Comparison of ENCODE assay signal across 19 mouse cellular contexts in the genomic region with DNA sequence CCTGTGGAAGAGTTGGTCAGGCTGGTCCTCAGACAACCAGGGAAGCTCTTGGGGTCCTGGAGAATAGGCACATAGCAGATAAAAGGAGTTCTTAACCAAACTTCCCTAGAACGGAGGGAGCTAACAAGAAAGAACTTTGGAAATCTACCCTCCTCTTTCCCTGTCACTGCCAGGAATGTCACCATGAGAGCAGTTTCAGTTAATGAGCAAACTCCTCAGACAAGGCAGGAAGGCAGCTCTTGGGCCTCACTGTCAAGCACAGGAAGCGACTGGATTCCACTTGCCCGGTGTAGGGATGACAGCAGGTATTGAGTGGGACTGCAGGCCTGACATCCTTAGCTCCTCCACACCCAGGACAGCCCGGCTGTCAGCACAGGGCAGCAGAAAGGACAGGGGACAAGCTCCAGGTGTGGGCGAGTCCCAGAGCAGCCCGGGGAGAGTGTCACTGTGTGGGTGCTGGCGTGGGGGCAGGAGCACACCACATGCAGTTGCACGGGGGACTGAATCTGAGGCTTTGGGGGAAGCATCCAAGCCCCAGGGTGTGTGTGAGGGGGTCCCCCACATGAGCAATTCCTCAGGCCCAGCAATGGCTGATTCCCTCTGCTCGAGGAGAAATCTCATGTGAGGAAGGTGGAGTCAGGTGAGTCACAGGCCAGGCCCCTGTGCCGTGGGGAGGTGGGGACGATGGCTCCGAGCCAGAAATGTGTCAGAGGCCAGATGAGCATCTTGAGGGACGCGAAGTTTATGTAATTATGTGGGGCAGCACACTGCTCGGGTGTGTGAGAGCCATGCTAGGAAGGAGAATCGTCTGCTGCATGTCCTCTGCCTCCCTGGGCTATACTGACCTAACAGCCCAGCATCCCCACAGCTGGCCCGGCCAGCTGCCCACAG. TPM values are rescaled to one million over a fixed set of nuclear protein-coding genes. Genes with fewer than 3 reads are reported as not detected.
A peak's percentile ranks its signal among the peaks of the same experiment; 100 is the strongest.
DNase-seq lines count a peak whose midpoint lies in the region; ATAC-seq and TF ChIP-seq lines count a peak whose summit lies in the region.
"Had no signal": no experiment of that assay in that cellular context is flagged by ENCODE, and none has a peak within 500 bp of the region (broad histone marks: within the 10 kb centered on the region; RNA-seq: fewer than 3 reads in every experiment).

No protein-coding gene starts in this region.

- no peaks in the 10 kb centered on the region for H3K36me3 ChIP-seq in embryonic facial prominence, embryonic 14.5 days (ENCODE audit: control insufficient read depth, insufficient read depth, low read length)
- no peaks in the 10 kb centered on the region for H3K36me3 ChIP-seq in liver, embryonic 13.5 days
- H3K36me3 ChIP-seq in stomach, embryonic 16.5 days (ENCODE audit: control insufficient read depth, insufficient read depth, low read length), result no peaks in the 10 kb centered on the region
- no peaks in the 10 kb centered on the region for H3K36me3 ChIP-seq in forebrain, embryonic 16.5 days (ENCODE audit: control insufficient read depth, insufficient read depth)
- H3K36me3 ChIP-seq: heart, embryonic 13.5 days; hindbrain, embryonic 12.5 days; limb, embryonic 12.5 days; neural tube, embryonic 13.5 days had no signal

- H3K4me3 ChIP-seq in lung, adult 2 months (replicated peaks; ENCODE audit: extremely low read depth, low read depth, low read length), result no peak overlapping the region
- no peak overlapping the region for H3K4me3 ChIP-seq in embryonic facial prominence, embryonic 14.5 days (ENCODE audit: low read depth, low read length)
- H3K4me3 ChIP-seq in liver, embryonic 13.5 days (replicated peaks), result no peak overlapping the region
- H3K4me3 ChIP-seq in stomach, embryonic 16.5 days (replicated peaks; ENCODE audit: low read length), result no peak overlapping the region
- no peak overlapping the region for H3K4me3 ChIP-seq in forebrain, embryonic 16.5 days (replicated peaks; ENCODE audit: low read length)
- H3K4me3 ChIP-seq in layer of hippocampus, adult 2 months, result no peak overlapping the region
- H3K4me3 ChIP-seq: heart, embryonic 13.5 days; hindbrain, embryonic 12.5 days; limb, embryonic 12.5 days; neural tube, embryonic 13.5 days had no signal

- H3K9ac ChIP-seq in embryonic facial prominence, embryonic 14.5 days (ENCODE audit: low read depth, low read length), result no peak overlapping the region
- H3K9ac ChIP-seq in liver, embryonic 13.5 days, result peak overlapping the region; percentile 3; the same call in 1 of the 2 replicates
- H3K9ac ChIP-seq in stomach, embryonic 16.5 days (ENCODE audit: low read length), result no peak overlapping the region
- H3K9ac ChIP-seq in forebrain, embryonic 16.5 days (replicated peaks; ENCODE audit: low read depth, low read length), result no peak overlapping the region
- H3K9ac ChIP-seq: heart, embryonic 13.5 days; hindbrain, embryonic 12.5 days; limb, embryonic 12.5 days; neural tube, embryonic 13.5 days had no signal

- H3K27ac ChIP-seq in embryonic facial prominence, embryonic 14.5 days (replicated peaks; ENCODE audit: low read depth, low read length), result no peak overlapping the region
- no peak overlapping the region for H3K27ac ChIP-seq in liver, embryonic 13.5 days
- H3K27ac ChIP-seq in stomach, embryonic 16.5 days (ENCODE audit: low read length), result 0 out of 2 replicates have a peak overlapping the region, but pooled peaks have one; percentile 0
- H3K27ac ChIP-seq in forebrain, embryonic 16.5 days (ENCODE audit: low read length), result no peak overlapping the region
- H3K27ac ChIP-seq in layer of hippocampus, adult 2 months, result no peak overlapping the region
- H3K27ac ChIP-seq: heart, embryonic 13.5 days; hindbrain, embryonic 12.5 days; limb, embryonic 12.5 days; neural tube, embryonic 13.5 days had no signal

- no peak for TF ChIP-seq CTCF in lung, adult 2 months (IDR thresholded peaks at IDR 0.05; ENCODE audit: insufficient read depth, low read length)
- no peak for TF ChIP-seq CTCF in layer of hippocampus, adult 2 months (conservative IDR thresholded peaks at IDR 0.05)

- DNase-seq in lung, adult 18-20 months, result peak; percentile 72 to 78
- DNase-seq in lung, adult 2 months, result no peak
- DNase-seq in embryonic facial prominence, embryonic 14.5 days (ENCODE audit: low spot score), result no peak
- DNase-seq in liver, embryonic 13.5 days, result no peak
- no peak for DNase-seq in layer of hippocampus, adult 2 months (ENCODE audit: low spot score in 2 of 2)
- DNase-seq: cerebellum, adult 9-11 months; gastrocnemius, postnatal 25 days; midbrain, embryonic 14.5 days; retina, postnatal 1 day; thymus, adult 2 months had no signal

- peaks cover under 1% of the 10 kb centered on the region; the same call in 1 of the 2 replicates for H3K4me1 ChIP-seq in lung, adult 2 months (ENCODE audit: control insufficient read depth, insufficient read depth, low read length)
- peaks cover 6% of the 10 kb centered on the region for H3K4me1 ChIP-seq in embryonic facial prominence, embryonic 14.5 days (ENCODE audit: control insufficient read depth, insufficient read depth, low read length)
- H3K4me1 ChIP-seq in liver, embryonic 13.5 days (replicated peaks), result peaks cover 42% of the 10 kb centered on the region
- peaks cover 11% of the 10 kb centered on the region; the same call in 1 of the 2 replicates for H3K4me1 ChIP-seq in stomach, embryonic 16.5 days (ENCODE audit: control insufficient read depth, insufficient read depth, low read length)
- no peaks in the 10 kb centered on the region for H3K4me1 ChIP-seq in forebrain, embryonic 16.5 days (replicated peaks; ENCODE audit: control insufficient read depth, insufficient read depth, low read length)
- H3K4me1 ChIP-seq: hindbrain, embryonic 12.5 days had no signal

- no peak for TF ChIP-seq POLR2A in lung, adult 2 months (IDR thresholded peaks at IDR 0.05; ENCODE audit: borderline replicate concordance, extremely low read depth, low read depth, low read length)

- WGBS in lung, adult 2 months, result 36% methylated on average over 17 of the region's 17 CpGs
- 47% methylated on average over 17 of the region's 17 CpGs for WGBS in embryonic facial prominence, embryonic 14.5 days
- WGBS in liver, embryonic 13.5 days (ENCODE audit: insufficient replicate concordance), result 54% methylated on average over 17 of the region's 17 CpGs
- 42% methylated on average over 17 of the region's 17 CpGs for WGBS in stomach, embryonic 16.5 days
- 61% methylated on average over 17 of the region's 17 CpGs for WGBS in forebrain, embryonic 16.5 days

- H3K4me2 ChIP-seq in embryonic facial prominence, embryonic 14.5 days (ENCODE audit: low read depth, low read length), result no peak overlapping the region
- H3K4me2 ChIP-seq in liver, embryonic 13.5 days, result no peak overlapping the region
- H3K4me2 ChIP-seq in stomach, embryonic 16.5 days (ENCODE audit: low read depth, low read length), result no peak overlapping the region
- no peak overlapping the region for H3K4me2 ChIP-seq in forebrain, embryonic 16.5 days (ENCODE audit: low read length)
- H3K4me2 ChIP-seq: heart, embryonic 13.5 days; hindbrain, embryonic 12.5 days; limb, embryonic 12.5 days; neural tube, embryonic 13.5 days had no signal

- ATAC-seq in embryonic facial prominence, embryonic 14.5 days (ENCODE audit: low read depth), result peak; percentile 30
- ATAC-seq in liver, embryonic 13.5 days (ENCODE audit: low read depth), result peak; percentile 35; the same call in 1 of the 2 replicates
- peak; percentile 74 for ATAC-seq in stomach, embryonic 16.5 days (ENCODE audit: insufficient read depth, low FRiP score)
- ATAC-seq in forebrain, embryonic 16.5 days, result no peak
- ATAC-seq: forebrain, embryonic 14.5 days; Patski had no signal

- H3K9me3 ChIP-seq in embryonic facial prominence, embryonic 14.5 days (ENCODE audit: control insufficient read depth, low read length), result peaks cover 4% of the 10 kb centered on the region; the same call in 1 of the 2 replicates
- H3K9me3 ChIP-seq in liver, embryonic 13.5 days (replicated peaks), result no peaks in the 10 kb centered on the region
- no peaks in the 10 kb centered on the region for H3K9me3 ChIP-seq in stomach, embryonic 16.5 days (replicated peaks; ENCODE audit: control insufficient read depth, low read length)
- no peaks in the 10 kb centered on the region for H3K9me3 ChIP-seq in forebrain, embryonic 16.5 days (ENCODE audit: control insufficient read depth, low read length)
- H3K9me3 ChIP-seq: heart, embryonic 13.5 days; hindbrain, embryonic 12.5 days; neural tube, embryonic 13.5 days had no signal

- peaks cover 4% of the 10 kb centered on the region; the same call in 1 of the 2 replicates for H3K27me3 ChIP-seq in embryonic facial prominence, embryonic 14.5 days (replicated peaks; ENCODE audit: control insufficient read depth, insufficient read depth, low read length)
- H3K27me3 ChIP-seq in liver, embryonic 13.5 days, result no peaks in the 10 kb centered on the region
- H3K27me3 ChIP-seq in stomach, embryonic 16.5 days (ENCODE audit: control insufficient read depth, insufficient read depth, low read length), result no peaks in the 10 kb centered on the region
- H3K27me3 ChIP-seq in forebrain, embryonic 16.5 days (replicated peaks; ENCODE audit: control insufficient read depth, insufficient read depth, low read length), result no peaks in the 10 kb centered on the region
- H3K27me3 ChIP-seq: CH12.LX, Patski had no signal

RNA-seq across cellular contexts. Expression of a gene that starts 9.8 kb away (rescaled TPM):
- 148 and 282 TPM in 2 replicates for polyA plus RNA-seq in lung, adult 2 months (2012; rRNA removed)
- polyA plus RNA-seq in embryonic facial prominence, embryonic 14.5 days (2014; fragmentation: Nextera tagmentation; extraction: Ambion mirVana), result 8.7 and 10.9 TPM in 2 replicates
- polyA plus RNA-seq in liver, embryonic 13.5 days (2015; fragmentation: Nextera tagmentation; extraction: Ambion mirVana), result 4.3 and 5.3 TPM in 2 replicates
- 2.6 and 2.8 TPM in 2 replicates for polyA plus RNA-seq in stomach, embryonic 16.5 days (2015; fragmentation: Nextera tagmentation; extraction: Ambion mirVana)
- polyA plus RNA-seq in forebrain, embryonic 16.5 days (2015; fragmentation: Nextera tagmentation; extraction: Ambion mirVana), result 0.32 and 0.40 TPM in 2 replicates
- total RNA-seq in layer of hippocampus, adult 2 months (2021), result 10 to 100 TPM; 16.6 to 18.0 TPM
- total RNA-seq: CH12.LX had no signal

RNA-seq across cellular contexts. Expression of a gene that starts 57.3 kb away (rescaled TPM):
- polyA plus RNA-seq in lung, adult 2 months (2012; rRNA removed), result 81.4 and 82.4 TPM in 2 replicates
- 5.1 and 5.6 TPM in 2 replicates for polyA plus RNA-seq in embryonic facial prominence, embryonic 14.5 days (2014; fragmentation: Nextera tagmentation; extraction: Ambion mirVana)
- polyA plus RNA-seq in liver, embryonic 13.5 days (2015; fragmentation: Nextera tagmentation; extraction: Ambion mirVana), result 0.41 and 0.54 TPM in 2 replicates
- polyA plus RNA-seq in stomach, embryonic 16.5 days (2015; fragmentation: Nextera tagmentation; extraction: Ambion mirVana), result 3.6 and 5.0 TPM in 2 replicates
- 6.3 and 7.3 TPM in 2 replicates for polyA plus RNA-seq in forebrain, embryonic 16.5 days (2015; fragmentation: Nextera tagmentation; extraction: Ambion mirVana)
- 10 to 100 TPM; 50.0 to 50.6 TPM for total RNA-seq in layer of hippocampus, adult 2 months (2021)
- total RNA-seq: CH12.LX had no signal
- polyA plus RNA-seq: Patski had no signal

Comparison
In these comparisons a context has a peak if more than half of its experiments do, and no peak if none do; other contexts are left out.
1. DNase-seq: peak in lung, adult 18-20 months (2 of 2); none in lung, adult 2 months (single experiment), embryonic facial prominence, embryonic 14.5 days (single experiment), liver, embryonic 13.5 days (single experiment) and layer of hippocampus, adult 2 months (0 of 2).
2. RNA of a gene that starts 9.8 kb away (polyA plus RNA-seq): 148 to 282 TPM in lung, adult 2 months; 8.7 to 10.9 TPM in embryonic facial prominence, embryonic 14.5 days, 4.3 to 5.3 TPM in liver, embryonic 13.5 days, 2.6 to 2.8 TPM in stomach, embryonic 16.5 days and 0.32 to 0.40 TPM in forebrain, embryonic 16.5 days; every median in the first group is over 10 times any median in the second.